8 mouse cellular contexts compared by ENCODE assay signal in genomic region chr12:76961932-76962891, GRCm38 (mm10). TPM values are rescaled to one million over a fixed set of nuclear protein-coding genes. Genes with fewer than 3 reads are reported as not detected.
A peak's percentile ranks its signal among the peaks of the same experiment; 100 is the strongest.
DNase-seq lines count a peak whose midpoint lies in the region; ATAC-seq lines count a peak whose summit lies in the region.

Max (minus strand) TSS chr12:76962201.

- no peaks in the 10 kb centered on the region for H3K9me3 ChIP-seq in lung, embryonic 16.5 days (ENCODE audit: control insufficient read depth, low read length)

- H3K9ac ChIP-seq in lung, embryonic 16.5 days (ENCODE audit: low read length), result peak within 1 kb of the TSS; percentile 92

- peak; percentile 99 for DNase-seq in MEL-GATA-1-ER (ENCODE audit: extremely low read depth, low read depth)
- DNase-seq in cerebellum, adult 8-10 months, result peak; percentile 99
- DNase-seq in forelimb bud, embryonic 11.5 days (ENCODE audit: low read depth, low spot score), result peak; percentile 99
- DNase-seq in layer of hippocampus, adult 9-10 months (ENCODE audit: low spot score), result peak; percentile 98
- peak; percentile 88 for DNase-seq in ovary, postnatal 10 days (ENCODE audit: low spot score)
- DNase-seq in thymus, postnatal 10 days (ENCODE audit: low spot score in 2 of 2), result peak; percentile 94 to 95

- peaks cover 5% of the 10 kb centered on the region; the same call in 1 of the 2 replicates for H3K36me3 ChIP-seq in lung, embryonic 16.5 days (ENCODE audit: control insufficient read depth, insufficient read depth, low read length)

- H3K4me3 ChIP-seq in lung, embryonic 16.5 days (ENCODE audit: low read length), result peak within 1 kb of the TSS; percentile 94

- WGBS in lung, embryonic 16.5 days, result under 1% methylated on average over 66 of the region's 73 CpGs

- peak within 1 kb of the TSS; percentile 93 for H3K4me2 ChIP-seq in lung, embryonic 16.5 days (ENCODE audit: low read depth, low read length)

- no peaks in the 10 kb centered on the region for H3K27me3 ChIP-seq in lung, embryonic 16.5 days (ENCODE audit: control insufficient read depth, insufficient read depth, low read depth, low read length)

- ATAC-seq in hematopoietic stem cell, adult 5-6 weeks (replicated peaks in 1 of 2; ENCODE audit: insufficient read depth in 1 of 2, low FRiP score in 2 of 2, low TSS enrichment in 1 of 2, low read depth in 1 of 2, poor library complexity in 2 of 2, severe bottlenecking in 2 of 2), result peak; percentile 95
- ATAC-seq in lung, embryonic 16.5 days (ENCODE audit: low read depth), result peak; percentile 97

- H3K27ac ChIP-seq in lung, embryonic 16.5 days (ENCODE audit: low read length), result peak within 1 kb of the TSS; percentile 78

- peaks cover 9% of the 10 kb centered on the region; the same call in 1 of the 2 replicates for H3K4me1 ChIP-seq in lung, embryonic 16.5 days (replicated peaks; ENCODE audit: control insufficient read depth, insufficient read depth, low read length)

RNA-seq across cellular contexts. Expression of gene Max, which starts in this region (rescaled TPM):
- total RNA-seq in hematopoietic stem cell, adult 5-6 weeks (2017), result 102 and 115 TPM in 2 replicates
- 13.1 and 13.5 TPM in 2 replicates for polyA plus RNA-seq in lung, embryonic 16.5 days (2015; fragmentation: Nextera tagmentation; extraction: Ambion mirVana)

Comparison
In these comparisons a context has a peak if more than half of its experiments do, and no peak if none do; other contexts are left out.
1. Peak in every context shown above with its lines: DNase-seq, ATAC-seq, H3K4me3 ChIP-seq and H3K27ac ChIP-seq.